Mouse (Mus musculus): ENCODE measurements around the gene Lamb1. TPM values are rescaled to one million over a fixed set of nuclear protein-coding genes. Genes with fewer than 3 reads are reported as not detected.
A peak's percentile ranks its signal among the peaks of the same experiment; 100 is the strongest.

Lamb1 gene
- polyA plus RNA-seq, 1 experiment from 2014 or later = 174 TPM

GRCm38 (mm10) chr12:31317670-31318408 lies 52.8 kb downstream of the Lamb1 start:
- Histone ChIP-seq H3K27me3 (ENCODE audit: insufficient read depth, low read length) (no peaks in the 10 kb centered on the region), H3K36me3 (ENCODE audit: insufficient read depth, low read length) (peaks cover 84% of the 10 kb centered on the region), H3K9ac (replicated peaks; ENCODE audit: low read length) (no peak overlapping the region), H3K4me1 (ENCODE audit: insufficient read depth, low read length) (no peaks in the 10 kb centered on the region), H3K4me2 (replicated peaks; ENCODE audit: low read depth, low read length) (no peak overlapping the region), H3K27ac (ENCODE audit: low read length) (no peak overlapping the region), H3K9me3 (ENCODE audit: low read length) (no peaks in the 10 kb centered on the region), H3K4me3 (ENCODE audit: low read length) (no peak overlapping the region)
- WGBS = 92% methylated on average over 7 of the region's 7 CpGs
- ATAC-seq (ENCODE audit: low FRiP score, low TSS enrichment) = 0 out of 2 replicates have a peak, but pooled peaks have one; percentile 31

DNA sequence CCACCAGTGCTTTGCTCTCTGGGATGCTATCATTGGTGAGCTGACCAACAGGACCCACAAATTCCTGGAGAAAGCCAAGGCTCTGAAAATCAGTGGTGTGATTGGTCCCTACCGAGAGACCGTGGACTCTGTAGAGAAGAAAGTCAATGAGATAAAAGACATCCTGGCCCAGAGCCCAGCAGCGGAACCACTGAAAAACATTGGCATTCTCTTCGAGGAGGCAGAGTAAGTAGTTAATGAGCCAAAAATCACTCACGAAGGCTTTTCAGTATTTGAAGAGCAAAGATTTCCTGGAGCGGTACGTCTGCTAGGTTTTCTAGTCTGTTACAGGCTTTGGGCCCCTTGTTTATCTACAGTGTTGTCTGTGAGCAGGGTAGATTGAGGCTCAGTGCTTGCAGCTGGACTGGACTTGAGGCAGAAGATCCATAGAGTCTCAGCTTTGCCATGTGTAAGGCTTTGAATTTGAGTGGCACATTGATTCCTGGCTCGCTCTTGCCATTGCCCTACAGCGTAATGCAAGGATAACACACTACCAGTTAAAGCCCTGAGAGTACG lies 53.5 kb downstream of the Lamb1 start:
- Histone ChIP-seq H3K4me1 (ENCODE audit: insufficient read depth, low read length) (no peaks in the 10 kb centered on the region), H3K9me3 (ENCODE audit: low read length) (no peaks in the 10 kb centered on the region), H3K9ac (replicated peaks; ENCODE audit: low read length) (no peak overlapping the region), H3K27ac (ENCODE audit: low read length) (no peak overlapping the region), H3K4me2 (replicated peaks; ENCODE audit: low read depth, low read length) (no peak overlapping the region), H3K27me3 (ENCODE audit: insufficient read depth, low read length) (no peaks in the 10 kb centered on the region), H3K4me3 (ENCODE audit: low read length) (no peak overlapping the region), H3K36me3 (ENCODE audit: insufficient read depth, low read length) (peaks cover 84% of the 10 kb centered on the region)
- WGBS = 80% methylated on average over 10 of the region's 10 CpGs
- ATAC-seq (ENCODE audit: low FRiP score, low TSS enrichment) = no peak

DNA sequence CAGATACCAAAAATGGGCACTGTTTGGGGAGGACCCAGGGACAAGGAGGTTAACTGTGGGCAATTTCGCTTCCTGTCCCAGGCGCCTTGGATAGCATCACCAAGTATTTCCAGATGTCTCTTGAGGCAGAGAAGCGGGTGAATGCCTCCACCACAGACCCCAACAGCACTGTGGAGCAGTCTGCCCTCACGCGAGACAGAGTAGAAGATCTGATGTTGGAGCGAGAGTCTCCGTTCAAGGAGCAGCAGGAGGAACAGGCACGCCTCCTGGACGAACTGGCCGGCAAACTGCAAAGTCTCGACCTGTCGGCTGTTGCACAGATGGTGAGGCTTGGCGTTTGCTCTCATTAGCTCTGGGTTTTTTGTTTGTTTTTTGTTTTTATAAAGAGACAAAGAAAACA lies 55.8 kb downstream of the Lamb1 start:
- no peak overlapping the region for H3K4me3 ChIP-seq (ENCODE audit: low read length)
- no peak overlapping the region for H3K9ac ChIP-seq (replicated peaks; ENCODE audit: low read length)
- peaks cover 83% of the 10 kb centered on the region for H3K36me3 ChIP-seq (ENCODE audit: insufficient read depth, low read length)
- no peaks in the 10 kb centered on the region for H3K9me3 ChIP-seq (ENCODE audit: low read length)
- no peak overlapping the region for H3K4me2 ChIP-seq (replicated peaks; ENCODE audit: low read depth, low read length)
- WGBS = 57% methylated on average over 13 of the region's 13 CpGs
- no peaks in the 10 kb centered on the region for H3K27me3 ChIP-seq (ENCODE audit: insufficient read depth, low read length)
- H3K4me1 ChIP-seq (ENCODE audit: insufficient read depth, low read length) = no peaks in the 10 kb centered on the region
- no peak for ATAC-seq (ENCODE audit: low FRiP score, low TSS enrichment)
- H3K27ac ChIP-seq (ENCODE audit: low read length) = no peak overlapping the region

- no peak overlapping the region for H3K9ac ChIP-seq (replicated peaks; ENCODE audit: low read length)
- no peaks in the 10 kb centered on the region for H3K27me3 ChIP-seq (ENCODE audit: insufficient read depth, low read length)
- no peak overlapping the region for H3K4me3 ChIP-seq (ENCODE audit: low read length)
- ATAC-seq (ENCODE audit: low FRiP score, low TSS enrichment) = no peak
- no peaks in the 10 kb centered on the region for H3K4me1 ChIP-seq (ENCODE audit: insufficient read depth, low read length)
- WGBS = 92% methylated on average over 1 of the region's 1 CpGs
- H3K9me3 ChIP-seq (ENCODE audit: low read length) = no peaks in the 10 kb centered on the region
- no peak overlapping the region for H3K27ac ChIP-seq (ENCODE audit: low read length)
- no peak overlapping the region for H3K4me2 ChIP-seq (replicated peaks; ENCODE audit: low read depth, low read length)
- H3K36me3 ChIP-seq (ENCODE audit: insufficient read depth, low read length) = peaks cover 84% of the 10 kb centered on the region
Measured at GRCm38 (mm10) chr12:31321532-31321931, 56.5 kb downstream of the Lamb1 start.

GRCm38 (mm10) chr12:31323136-31323695 lies 58.2 kb downstream of the Lamb1 start:
- Histone ChIP-seq H3K9me3 (ENCODE audit: low read length) (no peaks in the 10 kb centered on the region), H3K36me3 (ENCODE audit: insufficient read depth, low read length) (peaks cover 83% of the 10 kb centered on the region), H3K4me3 (ENCODE audit: low read length) (no peak overlapping the region), H3K27me3 (ENCODE audit: insufficient read depth, low read length) (no peaks in the 10 kb centered on the region), H3K4me2 (replicated peaks; ENCODE audit: low read depth, low read length) (no peak overlapping the region), H3K27ac (ENCODE audit: low read length) (no peak overlapping the region), H3K4me1 (ENCODE audit: insufficient read depth, low read length) (no peaks in the 10 kb centered on the region), H3K9ac (replicated peaks; ENCODE audit: low read length) (no peak overlapping the region)
- ATAC-seq (ENCODE audit: low FRiP score, low TSS enrichment) = 0 out of 2 replicates have a peak, but pooled peaks have one; percentile 6
- WGBS = 69% methylated on average over 9 of the region's 9 CpGs

- no peak for ATAC-seq (ENCODE audit: low FRiP score, low TSS enrichment)
- 86% methylated on average over 9 of the region's 9 CpGs for WGBS
- H3K36me3 ChIP-seq (ENCODE audit: insufficient read depth, low read length) = peaks cover 69% of the 10 kb centered on the region
- H3K4me1 ChIP-seq (ENCODE audit: insufficient read depth, low read length) = no peaks in the 10 kb centered on the region
- no peaks in the 10 kb centered on the region for H3K9me3 ChIP-seq (ENCODE audit: low read length)
- no peak overlapping the region for H3K27ac ChIP-seq (ENCODE audit: low read length)
- no peaks in the 10 kb centered on the region for H3K27me3 ChIP-seq (ENCODE audit: insufficient read depth, low read length)
- H3K4me3 ChIP-seq (ENCODE audit: low read length) = no peak overlapping the region
- no peak overlapping the region for H3K9ac ChIP-seq (replicated peaks; ENCODE audit: low read length)
- no peak overlapping the region for H3K4me2 ChIP-seq (replicated peaks; ENCODE audit: low read depth, low read length)
Measured at GRCm38 (mm10) chr12:31327139-31327538, 62.1 kb downstream of the Lamb1 start.

- Histone ChIP-seq H3K4me3 (ENCODE audit: low read length) (no peak overlapping the region), H3K4me2 (replicated peaks; ENCODE audit: low read depth, low read length) (no peak overlapping the region), H3K9ac (replicated peaks; ENCODE audit: low read length) (no peak overlapping the region), H3K27ac (ENCODE audit: low read length) (no peak overlapping the region), H3K27me3 (ENCODE audit: insufficient read depth, low read length) (no peaks in the 10 kb centered on the region), H3K36me3 (ENCODE audit: insufficient read depth, low read length) (peaks cover 60% of the 10 kb centered on the region), H3K9me3 (ENCODE audit: low read length) (no peaks in the 10 kb centered on the region), H3K4me1 (ENCODE audit: insufficient read depth, low read length) (no peaks in the 10 kb centered on the region)
- 94% methylated on average over 1 of the region's 1 CpGs for WGBS
- no peak for ATAC-seq (ENCODE audit: low FRiP score, low TSS enrichment)
Measured at GRCm38 (mm10) chr12:31333261-31333660, 68.2 kb downstream of the Lamb1 start.

DNA sequence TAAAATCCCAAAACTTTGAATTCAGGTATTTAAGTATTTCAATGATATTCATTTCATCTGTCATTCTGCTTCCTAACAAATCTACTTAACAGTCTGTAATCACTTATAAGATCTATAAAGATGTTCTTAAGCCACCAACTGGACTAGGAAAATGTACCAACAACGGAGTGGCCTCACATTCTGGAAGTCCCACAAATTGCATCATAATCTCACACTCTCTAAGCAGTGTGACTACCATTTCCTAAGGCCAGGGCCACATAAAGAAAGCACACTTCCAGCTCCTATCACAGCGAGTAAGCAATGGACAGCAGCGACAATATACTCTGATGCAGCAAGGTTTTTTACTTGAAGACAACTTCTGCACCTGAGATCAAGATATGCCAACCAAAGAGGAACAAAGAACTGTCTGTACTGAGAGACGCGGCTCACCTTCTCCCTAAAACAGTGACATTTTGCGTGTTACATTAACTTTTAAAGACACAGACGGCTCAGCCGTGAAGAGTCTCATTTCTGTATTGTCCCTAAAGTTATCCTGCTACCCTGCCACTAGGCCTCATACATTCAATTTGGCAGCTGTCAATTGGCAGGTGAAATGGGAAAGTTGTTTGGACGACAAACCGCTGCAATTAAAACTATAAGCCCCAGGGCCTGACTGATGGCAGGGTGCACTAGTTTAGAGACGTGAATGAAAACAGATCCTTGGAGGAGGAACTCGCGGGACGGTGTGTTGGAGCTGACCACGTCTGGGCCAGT lies 85.3 kb downstream of the Lamb1 start:
- peaks cover 13% of the 10 kb centered on the region for H3K36me3 ChIP-seq (ENCODE audit: insufficient read depth, low read length)
- H3K27ac ChIP-seq (ENCODE audit: low read length) = peak overlapping the region; percentile 74; the same call in 1 of the 2 replicates
- 0 out of 2 replicates have a peak, but pooled peaks cover 3% of the 10 kb centered on the region for H3K9me3 ChIP-seq (ENCODE audit: low read length)
- H3K9ac ChIP-seq (replicated peaks; ENCODE audit: low read length) = peak overlapping the region; percentile 91
- peak overlapping the region; percentile 97 for H3K4me3 ChIP-seq (ENCODE audit: low read length)
- ATAC-seq (ENCODE audit: low FRiP score, low TSS enrichment) = no peak
- peaks cover 10% of the 10 kb centered on the region for H3K4me1 ChIP-seq (ENCODE audit: insufficient read depth, low read length)
- WGBS = 22% methylated on average over 15 of the region's 15 CpGs
- H3K27me3 ChIP-seq (ENCODE audit: insufficient read depth, low read length) = no peaks in the 10 kb centered on the region
- H3K4me2 ChIP-seq (replicated peaks; ENCODE audit: low read depth, low read length) = peak overlapping the region; percentile 90

DNA sequence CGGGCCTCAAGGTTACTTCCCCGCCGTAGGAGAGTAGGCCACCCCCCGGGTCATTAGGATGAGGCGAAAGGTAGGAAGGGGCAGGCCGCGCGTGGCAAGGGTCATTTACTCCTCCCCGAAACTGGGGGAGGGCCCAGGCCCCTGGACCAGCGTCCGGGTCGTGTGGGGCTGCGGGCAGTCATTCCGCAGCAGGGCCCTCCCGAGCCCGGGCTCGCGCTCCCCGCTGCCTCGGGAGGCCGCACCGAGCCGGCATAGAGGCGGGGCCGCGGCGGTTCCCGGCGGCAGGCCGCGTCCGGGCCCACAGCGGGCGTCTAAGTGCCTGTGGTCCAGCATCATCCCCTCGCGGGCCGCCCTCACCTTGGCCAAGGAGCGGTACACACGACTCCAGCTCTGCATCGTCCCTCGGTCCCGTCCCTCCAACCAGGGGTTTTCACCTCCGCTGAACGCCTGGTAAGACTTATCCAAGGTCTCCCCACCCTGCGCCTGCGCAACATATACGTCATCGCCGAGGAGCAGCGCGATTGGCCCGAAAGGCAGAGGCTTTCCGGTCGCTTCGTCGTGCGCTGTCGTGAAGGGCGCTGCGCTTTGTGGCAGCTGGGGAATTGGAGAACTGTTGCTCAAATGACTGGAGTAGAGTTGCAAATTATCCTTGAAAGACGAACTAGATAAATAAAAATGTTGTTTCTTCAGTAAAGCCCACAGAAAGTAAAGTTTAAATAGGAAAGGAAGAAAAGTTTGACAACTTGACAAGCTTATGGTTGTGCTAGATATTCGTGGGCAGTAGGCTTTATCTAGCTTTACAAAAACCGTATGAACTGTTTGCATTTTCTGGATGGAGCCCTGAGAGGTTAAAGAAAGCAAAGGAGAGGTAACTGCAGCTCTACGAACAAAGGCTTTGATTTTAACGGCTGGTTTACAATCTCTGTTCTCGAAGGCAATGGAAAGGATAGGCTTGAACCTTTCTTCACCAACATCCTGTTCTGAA lies 86.2 kb downstream of the Lamb1 start, which contains the start of gene Dld:
Gene Dld, minus strand, starts transcription at position 510 of the 985 bp plus-strand sequence.
- Histone ChIP-seq H3K27me3 (ENCODE audit: insufficient read depth, low read length) (no peaks in the 10 kb centered on the region), H3K4me2 (replicated peaks; ENCODE audit: low read depth, low read length) (peak within 1 kb of the TSS; percentile 90), H3K4me3 (ENCODE audit: low read length) (peak within 1 kb of the TSS; percentile 97), H3K27ac (ENCODE audit: low read length) (peak within 1 kb of the TSS; percentile 74; the same call in 1 of the 2 replicates), H3K4me1 (ENCODE audit: insufficient read depth, low read length) (peaks cover 10% of the 10 kb centered on the region), H3K36me3 (ENCODE audit: insufficient read depth, low read length) (peaks cover 13% of the 10 kb centered on the region), H3K9ac (replicated peaks; ENCODE audit: low read length) (peak within 1 kb of the TSS; percentile 91), H3K9me3 (ENCODE audit: low read length) (0 out of 2 replicates have a peak, but pooled peaks cover 3% of the 10 kb centered on the region)
- WGBS = 5% methylated on average over 64 of the region's 66 CpGs
- peak; percentile 99 for ATAC-seq (ENCODE audit: low FRiP score, low TSS enrichment)
